Mouse (Mus musculus): ENCODE data around the gene Cap2.
A peak's percentile ranks its signal among the peaks of the same experiment; 100 is the strongest.

Gene Cap2

GRCm38 (mm10) chr13:46501800-46502389, at the start of gene Cap2:
TSS of gene Cap2 (plus strand) at chr13:46501848.
- peak; percentile 20 to 33 for DNase-seq (ENCODE audit: low spot score in 2 of 2)

- DNase-seq (ENCODE audit: low spot score in 2 of 2), result no peak
These were observed 42.1 kb upstream of the Cap2 start for GRCm38 (mm10) chr13:46459546-46459945.

GRCm38 (mm10) chr13:46462280-46462679, 39.4 kb upstream of the Cap2 start:
- no peak for DNase-seq (ENCODE audit: low spot score in 2 of 2)

- DNase-seq (ENCODE audit: low spot score in 2 of 2), result peak in 1 of 2 experiments; percentile 3
These were observed 37.9 kb upstream of the Cap2 start for GRCm38 (mm10) chr13:46463764-46464163.

- no peak for DNase-seq (ENCODE audit: low spot score in 2 of 2)
These were observed 33.4 kb upstream of the Cap2 start for GRCm38 (mm10) chr13:46468251-46468650.

- DNase-seq (ENCODE audit: low spot score in 2 of 2), result no peak
These were observed 32.1 kb upstream of the Cap2 start for GRCm38 (mm10) chr13:46469536-46469935.

GRCm38 (mm10) chr13:46481271-46481670, 20.4 kb upstream of the Cap2 start:
- DNase-seq (ENCODE audit: low spot score in 2 of 2), result no peak

- no peak for DNase-seq (ENCODE audit: low spot score in 2 of 2)
These were observed 16.0 kb upstream of the Cap2 start for GRCm38 (mm10) chr13:46485605-46486004.

- DNase-seq (ENCODE audit: low spot score in 2 of 2), result no peak
These were observed 13.5 kb upstream of the Cap2 start for GRCm38 (mm10) chr13:46488166-46488565.

- no peak for DNase-seq (ENCODE audit: low spot score in 2 of 2)
These were observed 11.0 kb upstream of the Cap2 start for GRCm38 (mm10) chr13:46490644-46491043.

GRCm38 (mm10) chr13:46502390-46502891, 793 bp downstream of the Cap2 start:
- DNase-seq (ENCODE audit: low spot score in 2 of 2), result no peak

GRCm38 (mm10) chr13:46507944-46508343, 6.3 kb downstream of the Cap2 start:
- DNase-seq (ENCODE audit: low spot score in 2 of 2), result no peak

- DNase-seq (ENCODE audit: low spot score in 2 of 2), result no peak
These were observed 7.2 kb downstream of the Cap2 start for GRCm38 (mm10) chr13:46508823-46509222.

GRCm38 (mm10) chr13:46510460-46510859, 8.8 kb downstream of the Cap2 start:
- DNase-seq (ENCODE audit: low spot score in 2 of 2), result no peak

GRCm38 (mm10) chr13:46514484-46514883, 12.8 kb downstream of the Cap2 start:
- no peak for DNase-seq (ENCODE audit: low spot score in 2 of 2)

- DNase-seq (ENCODE audit: low spot score in 2 of 2), result no peak
These were observed 13.5 kb downstream of the Cap2 start for GRCm38 (mm10) chr13:46515120-46515523.

- DNase-seq (ENCODE audit: low spot score in 2 of 2), result no peak
These were observed 13.9 kb downstream of the Cap2 start for GRCm38 (mm10) chr13:46515524-46515923.

GRCm38 (mm10) chr13:46516183-46516582, 14.5 kb downstream of the Cap2 start:
- no peak for DNase-seq (ENCODE audit: low spot score in 2 of 2)

GRCm38 (mm10) chr13:46517211-46517685, 15.6 kb downstream of the Cap2 start:
- no peak for DNase-seq (ENCODE audit: low spot score in 2 of 2)

- no peak for DNase-seq (ENCODE audit: low spot score in 2 of 2)
These were observed 19.8 kb downstream of the Cap2 start for GRCm38 (mm10) chr13:46521482-46521881.

- no peak for DNase-seq (ENCODE audit: low spot score in 2 of 2)
These were observed 21.1 kb downstream of the Cap2 start for GRCm38 (mm10) chr13:46522798-46523197.

- no peak for DNase-seq (ENCODE audit: low spot score in 2 of 2)
These were observed 21.6 kb downstream of the Cap2 start for GRCm38 (mm10) chr13:46523235-46523634.

GRCm38 (mm10) chr13:46523712-46524111, 22.1 kb downstream of the Cap2 start:
- DNase-seq (ENCODE audit: low spot score in 2 of 2), result no peak

All from natural killer cell, adult 2 months (primary cell).